Mouse (Mus musculus) erythroblast, embryonic 14.5 days (primary cell): Measurements from ENCODE around the gene Vti1a.

Experiments
- GATA1 ChIP-seq: IDR thresholded peaks from 2 replicates; pipeline ENCODE4 v1.6.1; 2012; ENCODE audit warnings: low read length, inconsistent platforms, mixed read lengths
- TAL1 ChIP-seq: IDR thresholded peaks from 3 replicates; pipeline ENCODE4 v1.6.1; 2012; ENCODE audit warnings: low read length, inconsistent platforms, mixed read lengths

- TF ChIP-seq GATA1 (no peak), TAL1 (no peak)
These were observed 95.8 kb downstream of the Vti1a start for GRCm38 (mm10) chr19:55411894-55412293.
